Mouse (Mus musculus): ENCODE results near the gene Tsku.

Tsku gene

DNA sequence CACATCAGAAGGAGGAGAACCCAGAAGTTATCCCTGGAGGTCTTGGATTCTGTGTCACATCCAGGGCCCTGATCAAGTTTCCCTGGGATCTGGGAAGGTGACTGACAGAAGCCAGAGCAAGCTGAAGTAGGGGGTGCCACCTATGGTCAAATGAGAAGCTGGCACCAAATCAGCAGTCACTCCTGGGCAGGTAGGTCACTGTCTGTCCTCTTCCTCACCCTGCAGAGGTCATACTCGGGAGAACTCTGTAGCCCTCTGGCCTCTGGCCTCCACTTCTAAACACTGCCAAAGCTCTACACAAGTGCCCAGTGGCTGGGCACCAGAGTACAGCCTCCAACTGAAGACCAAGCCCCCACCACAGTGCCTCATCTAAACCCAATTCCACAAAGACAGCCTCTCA, 3.1 kb downstream of the Tsku start:
- DNase-seq, result peak; percentile 21 to 73

DNA sequence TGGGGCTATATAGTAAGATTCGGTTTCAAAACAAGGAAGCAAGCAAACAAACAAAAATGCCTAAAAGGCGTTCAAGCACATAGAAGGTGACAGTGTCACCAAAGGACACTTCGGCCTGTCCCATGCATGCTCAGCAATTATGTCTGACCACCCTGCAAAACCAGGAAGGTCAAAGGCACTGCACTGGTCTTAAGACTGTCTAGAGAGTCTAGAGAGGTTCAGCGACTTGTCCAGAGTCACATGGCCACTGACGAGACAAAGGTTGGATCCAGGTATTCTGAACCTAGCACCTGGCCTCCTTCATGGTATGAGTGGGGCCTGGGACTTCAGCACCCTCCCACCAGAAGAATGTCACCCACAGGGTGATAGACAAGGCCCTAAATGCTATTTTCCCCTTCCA, 3.8 kb downstream of the Tsku start:
- no peak for DNase-seq

DNA sequence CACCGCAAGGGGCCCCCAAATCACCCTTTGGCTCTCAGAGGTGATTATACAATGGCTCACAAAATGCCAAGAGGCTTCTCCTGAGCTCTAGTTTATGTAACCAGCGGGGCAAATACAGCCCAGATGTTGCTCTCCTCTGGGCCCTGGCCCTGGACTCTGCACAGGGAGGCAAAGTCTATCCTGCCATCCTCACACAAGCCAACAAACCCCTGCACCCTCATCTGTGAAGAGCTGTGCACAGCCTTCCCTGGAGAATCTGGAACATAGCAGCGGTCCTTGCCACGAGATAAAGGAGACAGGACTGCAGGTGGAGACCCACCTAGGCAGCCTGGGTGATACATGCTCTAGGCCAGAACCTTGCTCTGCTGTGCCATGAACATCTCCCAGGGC, 6.2 kb downstream of the Tsku start:
- peak; percentile 80 to 93 for DNase-seq

DNA sequence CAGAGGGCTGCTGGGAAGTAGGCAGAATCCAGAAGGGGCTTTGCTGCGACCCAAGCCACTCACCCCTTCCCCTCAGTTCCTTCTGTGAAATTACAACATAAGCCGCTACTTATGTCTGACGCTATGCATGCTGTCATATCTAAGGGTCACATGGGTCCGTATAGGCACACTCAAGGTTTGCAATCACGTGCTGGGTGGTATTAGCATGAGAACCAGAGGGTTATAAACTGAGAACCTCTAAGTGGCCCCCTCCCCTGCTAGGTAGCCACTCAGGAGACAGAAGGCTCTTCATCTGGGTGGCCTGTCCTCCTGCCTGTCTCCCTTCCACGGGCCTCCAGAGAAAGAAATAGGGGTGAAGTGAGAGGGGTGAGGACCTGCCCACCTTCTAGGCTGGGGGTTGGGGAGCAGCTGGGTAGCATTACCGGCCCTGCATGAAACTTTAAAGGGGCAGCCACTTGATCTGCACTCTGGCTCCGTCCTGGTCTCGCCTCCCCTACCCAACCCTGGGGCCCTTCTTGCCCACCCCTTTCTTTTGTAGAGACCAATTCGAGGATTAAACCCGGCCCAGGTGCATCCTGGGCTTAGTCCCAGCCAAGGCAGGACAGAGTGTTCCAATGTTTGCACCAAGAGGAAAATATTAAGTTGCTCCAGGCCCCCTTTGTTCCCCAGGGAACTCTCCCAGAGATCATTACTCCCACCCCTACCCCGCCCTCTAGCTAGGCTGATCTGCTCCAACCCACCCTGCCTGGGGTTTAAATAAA, 6.8 kb downstream of the Tsku start:
- peak in 1 of 2 experiments; percentile 82 for DNase-seq

DNA sequence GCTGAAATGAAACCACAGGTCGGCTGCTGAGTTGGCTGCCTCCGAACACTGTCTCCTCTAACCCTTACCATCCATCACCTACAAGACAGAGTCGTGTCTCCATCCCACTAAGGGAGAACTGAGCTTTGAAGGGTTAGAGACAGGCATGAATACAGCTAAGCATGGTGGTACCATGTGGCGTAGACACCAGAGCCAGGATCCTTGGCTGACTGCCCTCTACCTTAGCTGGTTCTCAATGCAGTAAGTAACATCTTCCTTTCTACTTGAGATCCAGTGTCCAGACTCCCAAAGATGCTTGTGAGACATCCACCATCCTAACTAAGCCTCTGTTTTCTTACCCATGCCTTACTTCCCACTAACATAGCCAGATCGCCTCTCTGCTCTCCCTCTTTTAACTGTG, 7.5 kb downstream of the Tsku start:
- DNase-seq, result no peak

DNA sequence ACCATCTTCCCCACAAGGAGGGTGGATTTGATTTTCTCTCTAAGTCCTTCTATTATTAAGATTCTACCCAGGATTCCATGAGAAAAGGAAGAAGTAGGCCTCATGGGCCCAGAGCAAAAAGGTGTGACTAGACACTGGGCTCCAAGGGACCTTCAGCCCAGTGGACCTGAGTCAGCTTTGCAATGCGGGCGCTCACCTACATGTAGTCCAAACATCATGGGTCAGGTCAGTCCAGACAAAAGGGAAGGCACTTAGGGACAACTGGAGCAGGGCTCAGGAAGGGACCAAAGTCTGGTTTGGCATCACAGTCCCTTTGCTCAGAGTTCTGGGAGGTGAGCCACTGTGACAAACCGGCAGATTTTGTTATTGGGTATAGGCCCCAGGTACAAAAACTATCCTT, 9.6 kb downstream of the Tsku start:
- peak; percentile 44 to 84 for DNase-seq

DNA sequence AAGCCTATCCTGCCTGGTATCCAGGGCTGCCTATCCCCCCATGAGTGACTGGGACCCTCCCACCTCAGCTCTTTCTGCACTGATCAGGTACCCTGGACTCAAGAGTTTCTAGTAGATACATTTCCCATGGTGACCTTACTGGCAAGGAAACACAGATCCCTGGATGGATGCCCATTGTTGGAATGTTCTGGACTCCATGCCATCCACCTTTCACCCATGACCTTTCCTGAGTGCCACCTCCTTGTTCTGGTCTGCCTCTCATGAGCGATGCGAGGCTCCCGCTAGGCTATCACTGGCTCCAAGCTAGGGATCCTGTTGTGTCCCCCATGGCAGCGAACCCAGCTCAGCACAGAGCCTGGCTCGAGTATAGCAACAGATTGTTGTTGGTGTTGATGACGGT, 11.3 kb downstream of the Tsku start:
- peak; percentile 21 to 63 for DNase-seq

DNA sequence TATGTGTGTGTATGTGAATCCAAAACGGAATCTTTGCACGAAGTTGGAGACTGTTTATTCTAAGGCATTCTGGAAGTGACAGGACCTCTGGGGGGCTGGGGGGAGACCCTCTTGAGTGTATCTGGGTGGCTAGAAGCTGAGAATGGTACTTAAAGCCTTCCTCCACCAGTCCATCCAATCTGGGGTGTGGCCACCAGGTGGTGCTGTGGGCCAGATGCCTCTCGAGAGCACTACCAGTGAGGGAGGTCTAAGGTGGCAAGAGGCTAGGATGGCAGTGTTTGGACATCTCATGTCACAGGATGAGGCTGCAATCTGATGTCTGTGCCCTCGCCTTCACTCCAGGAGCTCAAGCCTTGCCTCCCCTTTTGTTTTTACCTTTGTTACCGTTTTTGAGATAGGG, 12.0 kb downstream of the Tsku start:
- DNase-seq, result peak; percentile 86 to 94

DNA sequence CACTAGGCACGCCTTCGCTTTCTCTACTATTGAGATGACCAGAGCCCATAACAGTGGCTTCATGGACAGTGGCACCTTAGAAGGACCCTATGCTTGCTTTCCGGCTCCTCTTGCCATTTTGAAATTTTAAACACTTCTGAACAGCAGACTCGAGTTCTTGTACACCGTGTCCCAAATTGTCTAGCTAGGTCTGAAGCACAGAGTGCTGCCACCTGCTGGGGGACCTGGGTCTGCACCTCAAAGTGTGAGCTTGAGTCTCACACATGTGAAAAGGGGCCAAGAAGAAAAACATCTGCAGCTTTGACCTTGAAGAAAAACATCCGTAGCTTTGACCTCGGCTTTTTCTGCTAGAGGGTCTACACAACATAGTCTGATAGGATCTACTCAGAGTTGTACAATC, 13.1 kb downstream of the Tsku start:
- DNase-seq, result peak; percentile 73 to 78

DNA sequence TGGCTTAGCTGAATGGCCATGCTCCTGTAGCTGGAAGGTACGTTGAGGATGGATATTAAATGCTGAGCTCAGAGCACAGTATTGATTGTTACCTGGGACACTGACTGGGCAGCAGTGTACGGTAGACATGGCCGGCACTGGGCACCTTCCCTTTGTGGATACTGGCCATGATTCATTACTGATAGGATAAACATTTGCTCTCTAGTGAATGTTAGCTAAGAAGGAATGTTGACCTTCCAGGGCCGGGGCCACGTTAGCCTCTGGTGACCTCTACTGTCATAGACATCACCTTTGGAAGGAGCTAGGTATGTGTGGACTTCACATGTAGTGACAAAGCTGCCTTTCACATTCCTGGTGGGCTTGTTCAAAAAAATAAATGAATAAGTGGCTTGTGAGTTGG, 13.7 kb downstream of the Tsku start:
- DNase-seq, result no peak

DNA sequence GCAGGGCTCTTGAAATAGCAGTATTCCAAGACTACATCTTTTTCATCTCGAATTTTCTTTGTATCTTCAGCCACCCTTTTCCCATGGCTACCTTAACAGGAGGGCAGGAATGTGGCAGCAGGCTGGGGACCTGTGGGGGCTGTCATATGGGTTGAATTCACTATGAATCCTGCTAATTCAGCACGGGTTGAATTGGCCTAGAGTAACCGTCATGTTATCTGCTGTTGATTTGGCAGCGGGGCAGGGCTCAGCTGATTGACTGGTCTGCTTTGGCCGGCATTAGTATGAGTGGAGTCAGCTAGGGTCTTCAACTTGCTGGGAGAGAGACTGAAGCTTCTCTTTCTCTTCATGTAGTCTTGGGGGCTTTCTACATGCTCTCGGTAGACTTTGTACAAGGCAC, 16.1 kb downstream of the Tsku start:
- DNase-seq, result no peak

DNA sequence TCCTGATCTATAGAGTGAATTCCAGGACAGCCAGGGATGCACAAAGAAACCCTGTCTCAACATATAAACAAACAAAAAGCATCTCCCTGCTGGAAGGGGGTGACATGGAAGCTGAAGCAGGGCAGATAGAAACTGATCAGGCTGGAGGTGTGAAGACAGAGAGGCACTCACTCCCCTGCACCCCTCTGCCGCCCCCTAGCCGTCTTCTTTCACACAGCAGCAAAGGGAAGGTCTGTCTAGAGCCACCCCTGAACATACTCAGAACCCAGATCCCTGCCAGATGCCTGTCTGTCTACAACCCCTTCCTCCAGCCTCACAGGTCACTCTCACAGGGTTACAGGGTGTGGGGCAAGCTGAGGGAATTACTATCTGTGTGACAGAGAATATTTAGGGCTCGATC, 16.8 kb downstream of the Tsku start:
- peak; percentile 42 to 57 for DNase-seq

DNA sequence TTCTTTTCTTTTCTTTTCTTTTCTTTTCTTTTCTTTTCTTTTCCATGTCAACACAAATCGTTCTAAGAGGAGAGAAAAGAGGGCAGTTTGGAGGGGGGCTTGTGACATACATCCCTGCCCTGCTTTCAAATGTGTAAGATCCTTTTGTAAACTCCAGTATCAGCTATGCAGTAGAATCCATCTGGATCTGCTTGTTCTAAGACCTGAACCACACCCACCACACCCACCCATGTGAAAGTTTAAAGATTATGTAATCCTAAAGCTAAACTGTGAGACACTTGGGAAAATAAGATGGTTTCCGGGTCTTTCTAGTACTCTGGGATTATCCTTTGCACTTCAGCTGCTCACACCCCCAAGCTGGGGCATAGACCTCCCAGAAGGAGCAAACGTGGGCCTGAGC, 18.9 kb downstream of the Tsku start:
- DNase-seq, result no peak

DNA sequence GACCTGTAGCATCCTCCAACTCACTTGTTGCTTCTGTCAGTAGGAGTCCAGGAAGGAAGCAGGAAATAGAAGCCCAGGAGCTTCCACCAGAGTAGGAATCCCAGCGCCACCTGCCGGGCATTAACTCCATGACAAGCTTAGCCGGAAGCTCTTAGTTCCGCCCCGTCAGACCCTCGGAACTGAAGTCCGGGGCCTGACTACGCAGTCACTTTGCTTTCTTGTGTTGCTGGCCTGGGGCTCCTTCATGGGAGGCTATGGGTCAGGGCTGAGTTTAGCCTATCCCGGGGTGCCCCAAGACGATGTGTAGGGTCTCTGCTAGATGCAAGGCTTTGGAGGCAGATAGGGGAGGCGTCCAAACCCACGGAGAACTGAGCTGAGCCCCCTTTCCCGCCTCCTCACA, 19.7 kb downstream of the Tsku start:
- DNase-seq, result peak; percentile 86 to 95

DNA sequence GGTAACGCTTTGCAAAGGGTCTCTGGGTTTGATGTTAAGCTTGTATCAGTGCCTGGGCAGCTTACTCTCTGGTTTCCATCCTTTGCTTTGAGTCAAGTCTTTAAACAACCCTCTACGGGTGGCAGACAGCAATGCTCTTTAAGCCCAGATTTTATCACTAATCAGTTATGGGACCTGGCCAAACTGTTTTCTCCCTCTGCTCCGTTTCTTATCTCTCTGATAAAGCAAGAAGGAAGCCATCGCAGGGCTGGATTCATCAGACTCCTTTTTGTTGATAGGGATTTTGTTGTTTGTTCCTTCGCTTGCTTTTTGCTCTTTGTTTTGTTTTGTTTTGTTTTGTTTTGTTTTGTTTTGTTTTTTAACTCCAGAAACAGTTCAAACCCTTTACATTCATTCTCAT, 20.8 kb downstream of the Tsku start:
- no peak for DNase-seq

DNA sequence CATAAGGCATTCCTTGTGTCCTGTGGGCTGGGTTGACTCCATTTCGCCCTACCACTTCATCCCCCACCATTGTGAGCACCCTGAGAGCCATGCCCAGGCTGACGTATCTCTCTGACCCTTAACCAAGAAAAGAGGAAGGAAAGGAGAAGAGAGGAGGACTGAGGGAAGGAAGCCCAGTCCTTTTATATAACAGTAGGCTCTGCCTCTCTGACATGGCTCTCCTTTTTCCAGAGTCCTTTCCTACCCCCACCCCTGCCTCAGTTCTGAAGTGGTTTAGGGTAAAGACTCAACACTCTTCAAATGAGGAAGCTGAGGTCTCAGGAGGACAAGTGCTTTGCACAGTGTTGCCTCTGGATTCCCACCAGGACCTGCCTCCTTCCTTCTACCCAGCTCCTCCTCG, 27.1 kb downstream of the Tsku start:
- DNase-seq, result no peak

DNA sequence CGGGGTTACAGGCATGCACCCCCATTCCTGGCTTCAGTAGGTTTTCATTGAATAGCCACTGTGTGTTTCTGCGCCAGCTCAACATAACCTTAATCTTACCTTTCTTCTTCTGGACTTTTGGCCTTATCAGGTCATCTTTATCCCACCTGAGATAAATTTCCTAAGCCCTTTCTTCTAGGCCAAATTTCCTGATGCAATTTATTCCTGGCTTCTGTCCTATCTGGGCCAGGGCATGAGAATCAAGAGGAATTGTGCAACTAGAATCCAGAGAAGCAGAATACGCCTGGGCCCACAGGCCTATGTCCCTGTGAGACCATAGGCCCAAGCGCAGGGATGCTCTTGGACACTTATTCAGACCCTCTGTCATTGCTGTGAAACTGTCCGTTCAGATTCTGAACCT, 27.6 kb downstream of the Tsku start:
- DNase-seq, result no peak

DNA sequence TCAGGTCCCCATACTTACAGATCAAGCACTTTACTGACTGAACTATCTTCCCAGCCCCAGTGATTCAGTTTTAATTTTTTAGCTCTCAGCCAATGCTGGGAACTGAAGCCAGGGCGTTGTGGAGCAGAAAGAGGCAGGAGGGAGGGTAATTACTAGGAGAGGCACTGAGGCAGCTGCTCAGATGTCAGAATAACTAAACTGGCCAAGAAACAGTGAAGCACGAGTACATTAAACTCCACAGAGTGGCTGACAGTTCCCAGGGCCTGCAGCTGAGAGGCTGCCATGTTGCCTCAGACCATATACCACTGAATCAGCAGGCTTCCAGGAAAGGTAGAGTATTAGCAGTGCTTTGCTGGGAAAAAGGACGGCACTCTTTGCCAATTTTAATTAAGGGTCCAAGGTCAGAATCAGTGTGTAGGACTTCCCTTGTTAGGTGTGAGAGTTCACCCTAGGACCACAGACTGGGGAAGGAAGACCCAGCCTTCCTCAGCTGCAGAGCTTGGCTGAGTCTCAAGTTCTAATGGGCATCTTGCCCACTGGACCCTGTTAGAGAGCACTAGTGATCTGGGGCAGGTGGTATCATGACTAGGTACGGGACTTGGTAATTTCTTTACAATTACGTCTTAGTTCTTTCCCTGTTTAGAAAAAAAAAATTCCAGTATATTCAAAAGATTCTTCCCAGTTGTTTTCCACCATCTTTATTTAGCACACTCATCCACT, 28.3 kb downstream of the Tsku start:
- peak in 1 of 2 experiments; percentile 57 for DNase-seq

DNA sequence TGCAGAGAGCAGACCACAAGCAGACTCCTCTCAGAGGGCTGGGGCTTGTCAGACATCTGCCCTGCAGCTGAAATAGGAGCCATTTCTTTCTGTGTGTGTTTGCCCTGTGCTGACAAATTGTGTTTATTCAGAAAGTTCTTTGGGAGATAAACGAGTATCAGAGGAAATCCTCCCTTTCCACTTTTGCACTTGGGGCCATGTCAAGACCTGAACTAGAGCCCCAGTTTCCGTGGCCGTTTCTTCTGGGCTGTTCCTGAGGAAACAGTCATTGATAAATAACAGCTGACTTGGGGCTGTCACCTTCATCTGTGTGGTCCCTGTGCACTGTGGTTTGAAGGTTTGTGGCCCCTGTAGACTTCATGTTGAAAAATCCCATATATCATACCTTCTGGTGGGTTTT, 29.2 kb downstream of the Tsku start:
- peak in 1 of 2 experiments; percentile 39 for DNase-seq

DNA sequence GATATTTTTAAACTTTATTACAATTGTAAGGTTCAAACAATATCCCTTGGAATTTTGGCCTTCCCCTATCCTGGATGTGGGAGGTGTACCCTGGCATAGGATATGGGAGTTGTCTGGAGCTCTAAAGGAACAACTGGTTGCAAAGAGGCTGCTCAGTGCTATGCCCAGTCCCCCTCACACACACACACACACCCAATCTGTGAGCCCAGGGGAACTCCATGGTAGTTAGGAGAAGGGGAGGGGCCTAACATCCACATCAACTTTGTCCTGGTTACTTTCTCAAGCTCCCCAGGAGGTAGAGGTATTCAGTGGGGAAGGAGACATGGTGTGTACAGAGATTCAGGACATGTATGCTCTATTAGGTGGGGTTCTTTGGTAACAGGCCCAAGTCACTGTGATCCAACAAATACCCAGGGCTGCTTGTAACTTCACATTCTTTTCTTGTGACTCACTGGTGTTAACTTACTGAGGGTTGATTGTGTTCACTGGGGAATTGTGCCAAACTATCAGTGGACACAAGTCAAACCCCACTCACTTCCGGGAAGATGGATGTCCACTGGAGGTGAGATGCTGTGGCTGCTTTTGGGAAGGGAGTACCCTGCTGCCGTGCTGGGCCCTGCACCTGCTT, 30.6 kb downstream of the Tsku start:
- DNase-seq, result no peak

DNA sequence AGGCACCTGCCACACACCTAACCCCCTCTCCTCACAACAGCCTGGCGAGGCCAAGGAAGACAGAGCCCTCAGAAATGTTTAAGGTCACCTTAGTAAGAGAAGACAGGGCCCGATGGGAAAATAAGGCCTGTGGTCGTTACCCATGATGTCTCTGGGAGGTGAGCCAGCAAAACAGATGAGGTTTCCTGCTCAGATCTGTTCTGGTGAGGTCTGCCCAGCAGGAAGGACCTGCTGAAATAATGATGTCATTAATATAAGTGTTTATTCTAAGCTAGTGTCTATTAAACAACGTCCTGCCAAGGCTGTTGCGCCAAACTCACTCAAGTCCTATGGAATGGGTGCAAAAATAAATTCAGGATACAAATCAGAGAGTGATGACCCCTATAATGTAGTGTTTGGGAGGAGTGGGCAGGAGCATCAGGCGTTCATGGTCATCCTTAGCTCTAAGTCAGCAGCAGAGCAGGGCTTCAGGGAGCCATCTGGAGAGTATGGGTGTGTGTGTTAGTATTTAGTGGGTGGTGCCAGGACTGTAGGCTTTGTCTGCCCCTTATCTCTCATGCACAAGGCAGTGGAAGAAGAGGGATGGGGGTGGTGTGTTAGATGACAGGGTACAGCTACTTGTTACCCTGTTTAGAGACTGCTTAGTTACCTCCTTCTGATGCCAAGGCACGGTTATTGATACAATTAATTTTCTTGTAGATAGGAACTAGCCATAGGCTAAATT, 31.3 kb downstream of the Tsku start:
- no peak for DNase-seq

DNA sequence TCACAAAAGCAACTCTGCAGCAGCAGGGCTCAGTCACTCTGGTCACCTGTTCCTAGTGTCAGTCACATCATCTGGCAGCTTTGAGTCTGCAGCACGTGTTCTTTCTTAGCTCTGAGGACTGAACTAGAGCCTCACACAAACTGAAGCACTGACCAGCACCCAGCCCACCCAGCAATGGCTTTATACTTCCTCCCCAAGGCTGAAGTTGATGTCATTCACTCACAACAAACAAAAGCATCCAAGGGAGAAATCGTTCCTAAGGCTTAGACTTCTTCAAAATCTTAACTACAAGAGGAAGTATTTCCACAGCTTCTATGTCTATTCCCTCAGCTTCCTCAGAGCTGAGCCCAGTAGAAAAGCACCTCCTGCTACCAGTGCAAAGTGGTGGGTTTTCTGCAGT, 32.8 kb downstream of the Tsku start:
- no peak for DNase-seq

DNA sequence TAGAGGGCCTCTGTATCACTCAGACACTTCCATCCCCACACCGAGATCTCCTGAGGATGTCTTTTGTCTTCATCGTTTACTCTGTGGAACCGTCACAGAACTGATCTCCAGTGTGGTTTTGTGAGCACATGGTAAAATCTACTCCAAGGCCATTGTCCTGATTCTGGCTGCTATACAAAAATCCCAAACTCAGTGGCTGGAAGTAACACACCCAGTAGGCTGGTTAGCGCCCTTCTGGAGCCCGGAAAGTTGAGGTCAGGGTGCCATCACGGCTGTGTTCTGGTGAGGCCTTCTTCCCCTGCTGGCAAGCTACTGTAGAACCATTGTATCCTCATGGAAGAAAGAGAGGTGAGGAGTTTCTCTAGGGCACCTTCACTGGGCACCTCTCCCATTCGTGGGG, 35.1 kb downstream of the Tsku start:
- DNase-seq, result no peak

Measured in kidney, postnatal 25 days (tissue).